Mouse (Mus musculus) kidney, adult 18-20 months (tissue): ENCODE measurements at regions not wholly inside any gene's neighbourhood (a gene's known extent, or its start where the extent isn't known, plus 50 kb on each side); places are given as distances from the start of the nearest gene placed in this dataset.

Experiments
- DNase-seq: peaks from one replicate; pipeline ENCODE4 v3.0.0; 2021

DNA sequence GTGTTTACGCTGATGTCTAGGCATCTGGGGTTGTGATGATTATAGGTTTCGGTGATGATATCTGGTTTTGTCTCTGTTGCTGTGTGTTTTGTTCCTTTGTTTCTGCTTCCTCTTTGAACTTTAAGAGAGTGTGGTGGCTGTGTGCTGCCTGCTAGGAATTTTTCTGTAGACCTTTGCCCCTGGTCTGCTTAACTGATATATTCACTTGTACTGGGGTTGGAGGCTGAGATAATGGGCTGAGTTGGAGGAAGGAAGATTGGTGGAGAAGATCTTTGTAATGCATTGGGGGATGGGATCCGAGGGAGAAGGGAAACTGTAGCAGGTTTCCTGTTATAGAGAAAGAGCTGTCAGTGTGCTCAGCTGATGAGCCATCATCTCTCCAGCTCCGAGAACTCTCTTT is 55.8 kb downstream of the Mid1ip1 start:
- DNase-seq: no peak

DNA sequence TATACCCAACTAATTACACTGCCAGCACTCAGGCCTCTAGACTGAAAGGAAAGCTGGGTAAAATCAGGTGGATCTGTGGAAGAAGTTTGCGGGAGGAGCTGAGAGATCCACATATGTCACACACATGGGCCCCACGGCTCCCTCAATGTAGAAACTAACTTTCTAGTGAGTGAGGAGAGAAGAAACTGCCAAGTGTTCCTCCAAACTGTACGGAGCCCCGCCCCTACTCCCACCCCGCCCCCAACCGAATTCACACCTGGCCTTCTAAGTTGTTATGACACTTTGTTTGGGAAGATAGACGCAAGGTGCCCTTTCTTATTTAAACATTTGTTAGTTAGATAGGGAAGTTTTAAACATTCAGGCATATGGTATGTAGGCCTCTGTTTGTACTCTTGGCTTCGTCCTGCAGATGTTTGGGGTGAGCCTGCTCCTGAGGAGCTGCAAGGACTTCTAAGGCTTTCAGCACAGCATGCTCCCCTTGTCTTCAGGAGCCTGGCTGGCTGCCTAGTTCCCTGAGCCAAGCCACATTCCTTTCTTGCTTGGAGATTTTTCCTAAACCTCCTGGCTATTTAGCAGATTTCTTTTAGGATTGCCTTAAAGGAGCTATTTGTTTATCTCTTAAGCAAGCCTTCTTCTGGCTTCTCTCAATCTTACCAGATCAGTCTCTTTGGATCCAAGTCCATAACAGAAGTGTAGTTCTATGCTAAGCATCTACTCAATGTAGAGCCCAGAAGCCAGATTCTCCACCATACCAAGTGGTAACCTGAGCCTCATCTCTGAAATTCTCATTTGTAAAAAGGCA is 61.1 kb downstream of the Mid1ip1 start:
- DNase-seq: peak; percentile 17

DNA sequence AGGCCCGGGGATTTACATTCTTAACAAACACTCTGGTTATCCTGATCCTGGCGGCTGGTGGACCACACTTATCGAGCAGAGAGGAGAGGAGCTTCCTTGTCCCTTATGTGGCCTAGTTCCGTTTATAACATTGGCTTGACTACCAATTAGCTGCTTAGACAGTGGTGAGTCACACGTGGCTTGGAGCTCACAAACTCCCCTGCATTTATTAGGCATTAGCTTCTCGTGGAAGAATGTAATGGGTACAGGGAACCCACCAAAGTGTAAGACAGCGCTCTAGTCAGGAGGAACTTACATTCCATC is 61.7 kb downstream of the Mid1ip1 start:
- DNase-seq: no peak

DNA sequence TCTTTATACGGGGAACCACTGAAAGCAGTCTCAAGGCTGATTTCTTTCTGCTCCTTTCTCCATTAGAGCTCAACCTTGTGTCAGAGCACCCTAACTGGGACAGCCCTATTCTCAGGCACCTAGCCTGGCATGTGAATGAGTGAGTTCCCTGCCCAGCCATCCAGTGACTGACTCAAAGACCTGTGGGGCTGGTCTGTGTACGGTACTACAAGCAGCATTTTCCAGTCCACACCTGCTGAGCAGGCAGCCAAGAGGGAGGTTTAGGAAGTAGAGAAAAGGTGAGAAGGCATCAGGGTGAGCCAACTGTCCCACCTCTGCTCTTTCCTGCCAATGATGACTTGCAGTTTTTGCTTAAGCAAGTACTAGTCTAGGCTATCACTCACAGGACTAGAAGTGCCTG is 63.2 kb downstream of the Mid1ip1 start:
- no peak for DNase-seq

DNA sequence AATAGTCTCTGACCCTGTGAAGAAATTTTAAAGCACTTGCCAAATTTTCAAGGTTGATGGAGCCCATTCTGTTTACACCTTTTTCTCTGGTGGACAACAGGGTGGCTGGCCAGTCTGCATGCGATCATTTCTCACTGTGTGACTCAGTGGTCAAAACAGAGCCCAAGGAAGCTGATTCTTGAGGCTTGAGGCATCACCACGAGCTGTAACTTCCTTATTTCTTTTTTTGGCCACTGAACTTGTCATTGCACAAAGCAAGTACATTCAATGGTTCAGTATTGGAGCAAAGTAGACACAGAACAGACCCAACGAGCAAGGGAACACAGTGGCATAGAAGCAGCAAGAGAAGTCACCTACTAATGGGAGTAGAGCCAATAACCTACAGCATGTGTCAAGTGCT is 71.5 kb downstream of the Mid1ip1 start:
- DNase-seq: no peak

DNA sequence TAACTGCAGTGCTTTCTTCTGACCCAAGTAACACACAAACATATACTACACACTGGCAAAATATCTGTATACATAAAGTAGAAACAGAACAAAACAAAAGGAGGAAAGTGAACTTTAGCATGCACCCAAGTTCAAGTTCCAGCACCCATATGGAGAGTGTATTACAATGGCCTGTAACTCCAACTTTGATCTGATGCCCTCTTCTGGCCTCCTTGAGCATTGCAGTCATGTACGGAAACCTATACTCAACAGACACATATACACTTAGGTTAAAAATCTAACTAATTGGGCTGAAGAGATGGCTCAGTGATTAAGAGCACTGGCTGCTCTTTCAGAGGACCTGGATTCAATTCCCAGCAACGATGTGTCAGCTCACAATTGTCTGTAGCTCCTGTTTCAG is 72.2 kb downstream of the Mid1ip1 start:
- DNase-seq: no peak

DNA sequence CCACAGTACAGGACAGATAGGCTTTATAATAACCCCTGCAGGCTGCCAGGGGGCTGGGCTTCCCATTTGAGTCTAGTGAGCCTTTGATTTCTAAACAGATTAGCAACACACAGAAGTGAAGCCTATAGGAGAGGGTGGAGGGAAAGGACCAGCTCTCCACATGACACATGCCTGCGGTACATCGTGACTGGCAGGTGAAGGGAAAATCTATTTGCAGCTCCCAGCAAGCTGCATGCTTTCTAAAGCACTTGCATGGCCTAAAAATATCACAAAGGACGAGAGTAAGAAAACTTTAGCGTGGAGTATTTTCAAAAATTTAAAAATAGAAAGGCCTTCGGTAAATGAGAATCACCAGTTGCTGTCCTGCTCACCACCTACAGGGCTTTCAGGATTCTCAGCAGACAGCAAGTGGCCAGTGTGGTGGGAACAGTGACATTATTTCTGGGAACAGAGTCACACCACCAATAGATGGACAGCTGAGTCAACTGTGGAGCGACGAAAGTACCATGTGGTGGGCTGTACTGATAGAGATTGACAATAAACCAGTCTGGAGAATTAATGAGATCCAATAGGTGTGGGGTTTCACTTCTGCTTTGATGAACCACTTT is 105.6 kb downstream of the Mid1ip1 start:
- DNase-seq: no peak

DNA sequence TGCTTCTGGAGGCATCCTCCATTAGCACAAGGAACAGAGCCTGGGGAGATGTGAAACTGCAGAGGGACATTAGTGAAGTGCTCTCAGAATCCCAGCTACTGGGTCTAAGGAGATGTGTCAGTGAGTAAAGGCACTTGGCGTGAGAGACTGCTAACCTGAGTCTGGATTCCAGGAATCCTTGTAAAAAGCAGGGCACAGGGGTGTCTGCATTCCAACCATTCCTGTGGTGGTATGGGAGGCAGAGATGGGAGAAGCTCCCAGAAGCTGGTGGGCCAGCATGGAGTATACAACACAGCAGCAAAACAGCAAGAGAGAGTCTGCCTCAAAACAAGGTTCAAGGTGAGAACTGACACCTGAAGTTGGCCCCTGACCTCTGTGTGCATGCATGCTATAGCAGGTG is 118.9 kb downstream of the Mid1ip1 start:
- no peak for DNase-seq

DNA sequence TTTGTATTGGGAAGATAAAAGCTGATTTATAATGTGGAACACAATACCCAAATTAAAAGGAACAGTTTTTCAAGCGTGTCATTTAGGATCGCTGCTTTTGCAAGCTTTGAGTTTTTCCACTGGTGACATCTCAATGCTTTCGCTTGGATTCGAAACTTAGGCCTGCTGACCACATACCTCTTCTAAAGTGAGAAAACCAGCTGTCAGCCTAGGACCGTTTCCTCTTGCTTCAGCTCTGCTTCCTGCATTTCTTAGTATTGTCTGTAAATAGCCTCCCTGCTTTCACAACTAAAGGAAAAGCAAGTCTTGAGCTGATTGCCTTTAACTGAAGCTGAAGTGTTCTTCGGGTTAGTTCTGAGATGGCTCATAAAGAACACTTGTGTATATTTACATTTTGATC is 142.3 kb downstream of the Mid1ip1 start:
- no peak for DNase-seq

DNA sequence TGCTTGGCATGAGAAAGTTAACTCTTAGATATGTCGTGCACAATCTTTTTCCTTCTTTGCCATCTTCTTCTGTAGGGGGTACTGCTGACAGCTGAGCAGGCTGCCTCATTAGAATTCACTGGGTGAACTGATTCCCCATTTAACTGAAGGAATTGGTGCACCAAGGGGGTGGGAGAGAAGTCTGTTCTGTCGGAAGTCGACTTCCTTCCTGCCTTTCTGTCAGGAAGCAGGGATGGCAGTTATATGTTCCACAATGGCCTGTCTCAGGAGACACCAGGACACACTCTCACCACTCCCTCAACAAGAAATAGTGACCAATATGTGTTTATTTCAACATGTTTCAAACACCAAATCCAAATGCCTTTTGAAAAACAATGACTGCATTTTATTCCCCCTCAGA is 142.9 kb downstream of the Mid1ip1 start:
- DNase-seq: no peak

DNA sequence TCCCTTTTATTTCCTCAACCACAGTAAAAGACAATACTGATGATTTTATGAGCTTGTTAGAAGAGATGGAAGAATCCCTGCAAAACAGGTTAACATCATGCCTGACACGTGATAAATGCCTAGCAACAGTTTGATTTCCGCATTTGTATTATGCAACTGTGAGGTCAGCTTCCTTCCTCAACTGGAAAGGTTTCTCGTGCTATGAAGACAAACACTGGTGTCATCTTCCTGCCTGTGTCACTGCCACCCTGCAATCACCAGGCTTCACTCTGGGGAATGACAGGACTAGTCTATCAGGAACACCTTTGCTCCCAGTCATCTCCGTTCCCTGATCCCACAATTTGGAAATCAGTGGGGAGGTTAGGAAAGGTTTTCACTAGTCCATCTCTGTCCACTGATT is 156.8 kb downstream of the Mid1ip1 start:
- DNase-seq: no peak

DNA sequence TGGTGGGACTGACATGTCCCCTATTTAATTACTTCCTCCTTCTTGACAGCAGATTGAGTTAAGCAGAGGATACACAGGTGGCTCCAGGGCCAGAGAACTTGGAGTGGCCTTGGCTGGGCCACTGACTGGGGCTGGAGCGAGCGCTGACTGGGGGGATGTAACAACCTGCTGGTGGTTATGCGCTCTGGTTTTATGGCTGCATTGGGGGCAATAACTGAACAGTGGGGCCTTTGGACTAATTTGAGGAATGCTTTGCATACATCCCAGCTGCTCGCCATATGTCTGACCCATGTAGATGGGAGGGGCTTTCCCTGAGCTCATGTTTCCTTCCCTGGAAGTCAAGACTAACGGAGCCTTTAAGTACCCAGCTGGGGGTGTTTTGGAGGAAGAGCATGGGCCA is 163.0 kb downstream of the Mid1ip1 start:
- DNase-seq: no peak

DNA sequence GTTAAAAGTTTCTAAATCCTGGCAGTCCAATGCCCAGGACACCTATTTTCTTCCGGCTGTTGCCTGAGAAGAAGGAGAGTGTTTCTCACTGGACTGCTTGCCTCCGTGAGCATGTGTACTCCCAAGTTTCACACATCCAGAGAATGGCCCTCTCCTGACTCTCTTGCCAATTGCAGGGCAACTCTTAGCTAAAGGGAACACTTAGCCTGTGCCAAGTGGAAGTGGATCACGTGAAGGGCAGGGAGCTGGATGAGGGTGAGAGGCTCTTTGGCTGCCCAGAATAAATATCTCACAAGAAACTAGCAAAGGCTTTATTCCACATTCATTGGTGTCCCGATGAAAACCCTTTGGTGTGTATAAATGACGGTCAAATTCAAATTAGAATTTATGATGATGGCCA is 164.1 kb downstream of the Mid1ip1 start:
- no peak for DNase-seq

DNA sequence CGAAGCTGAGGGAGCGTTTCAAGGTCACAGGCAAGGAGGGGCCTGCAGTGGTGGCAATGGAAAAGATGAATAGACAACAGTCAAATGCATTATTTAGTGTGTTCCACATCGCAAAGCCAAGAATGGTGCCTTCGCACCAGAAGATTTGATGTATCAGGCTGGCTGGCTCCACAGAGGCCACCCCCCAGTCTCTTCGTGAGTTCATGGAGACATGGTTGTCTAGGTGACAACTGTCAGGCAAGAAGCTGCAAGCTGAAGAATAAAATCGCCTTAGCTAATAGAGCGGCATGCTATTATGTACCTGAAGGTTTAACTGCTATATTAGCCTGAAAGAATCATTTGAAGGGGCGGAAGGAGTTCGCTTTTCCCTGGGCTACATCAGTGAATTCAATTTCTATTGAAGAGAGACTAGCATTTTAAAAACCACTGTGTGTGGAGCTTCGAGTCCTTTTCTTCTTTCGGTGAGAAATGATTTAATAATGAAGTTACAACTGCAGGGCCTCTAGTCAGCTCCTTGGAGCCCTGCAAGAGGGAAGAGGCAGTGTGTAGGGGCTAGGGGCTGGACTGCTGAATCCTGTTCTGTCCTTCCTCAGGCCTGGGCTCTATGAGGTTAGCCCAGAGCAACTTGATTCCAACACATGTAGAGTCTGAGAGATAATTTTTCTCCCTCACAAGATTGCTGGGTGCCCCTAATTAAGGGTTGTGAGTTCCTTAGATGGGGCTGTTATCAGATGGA is 169.1 kb downstream of the Mid1ip1 start:
- no peak for DNase-seq

DNA sequence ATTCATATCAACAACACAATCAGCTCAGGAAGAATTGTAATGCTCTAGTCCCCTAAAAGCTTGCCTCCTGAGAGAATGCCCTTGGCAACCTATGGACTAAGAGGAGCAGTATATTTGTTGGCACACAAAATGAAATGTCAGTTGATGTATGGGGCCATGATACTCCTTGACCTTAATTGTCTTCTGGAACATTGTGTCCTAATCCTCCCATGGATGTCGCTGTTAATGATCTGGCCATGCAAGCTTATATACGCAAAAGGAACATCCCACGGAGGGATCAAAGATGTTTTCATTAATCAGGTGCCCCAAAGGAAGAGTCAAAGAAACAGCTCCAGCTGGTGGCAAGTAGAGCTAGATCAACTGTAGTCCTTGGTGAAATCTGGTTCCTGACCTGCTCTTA is 178.0 kb downstream of the Mid1ip1 start:
- no peak for DNase-seq

DNA sequence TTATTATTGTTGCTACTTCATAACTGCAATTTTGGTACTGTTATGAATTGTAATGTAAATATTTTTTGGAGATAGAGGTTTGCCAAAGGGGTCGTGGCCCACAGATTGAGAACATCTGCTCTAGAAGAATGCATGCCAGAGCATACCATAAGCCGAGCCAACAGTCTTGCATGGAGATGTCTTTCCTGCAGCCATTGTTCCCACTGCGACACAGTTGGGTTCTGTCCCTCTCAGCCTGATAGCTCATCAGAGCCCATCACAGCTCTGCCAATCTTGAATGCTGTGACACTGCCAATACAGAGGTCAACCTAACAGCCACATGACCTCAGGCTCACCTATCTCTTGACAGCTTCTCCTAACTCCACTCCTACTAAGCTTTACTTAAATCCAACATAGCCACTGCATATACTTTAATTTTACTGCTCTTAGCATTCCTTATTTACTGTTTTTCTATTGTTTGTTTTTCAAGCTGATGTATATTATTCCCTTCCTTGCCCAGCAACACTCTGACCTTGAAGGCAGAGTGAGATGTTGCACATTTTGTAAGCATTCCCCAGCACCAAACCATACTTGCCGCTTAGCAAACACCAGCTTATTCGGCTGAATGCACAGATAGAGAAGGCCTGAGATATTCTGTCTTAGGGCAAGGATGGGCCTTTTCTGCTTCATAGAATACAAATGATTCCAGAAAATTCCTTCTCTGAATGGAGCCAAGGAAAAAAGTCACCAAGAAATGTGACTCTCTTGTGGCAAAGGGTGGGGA is 181.6 kb downstream of the Mid1ip1 start:
- DNase-seq: no peak

DNA sequence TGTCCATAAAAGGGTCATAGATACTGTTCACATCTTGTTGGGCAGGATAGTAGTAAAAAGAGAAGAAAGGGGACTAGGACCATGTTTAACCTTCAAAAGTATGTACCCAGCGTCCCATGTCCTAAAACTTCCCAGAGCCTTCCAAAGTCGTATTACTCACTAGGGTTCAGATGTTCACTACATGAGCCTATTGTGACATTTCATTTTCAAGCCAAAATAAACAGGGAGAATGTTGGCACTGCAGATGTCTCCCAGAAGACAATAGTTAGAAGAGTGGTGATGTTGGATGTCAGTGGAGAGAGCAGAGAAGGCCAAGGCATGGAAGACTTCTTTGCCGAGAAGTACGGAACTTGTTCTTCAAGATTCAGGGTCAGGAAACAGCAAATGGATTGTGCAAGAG is 187.9 kb downstream of the Mid1ip1 start:
- no peak for DNase-seq

DNA sequence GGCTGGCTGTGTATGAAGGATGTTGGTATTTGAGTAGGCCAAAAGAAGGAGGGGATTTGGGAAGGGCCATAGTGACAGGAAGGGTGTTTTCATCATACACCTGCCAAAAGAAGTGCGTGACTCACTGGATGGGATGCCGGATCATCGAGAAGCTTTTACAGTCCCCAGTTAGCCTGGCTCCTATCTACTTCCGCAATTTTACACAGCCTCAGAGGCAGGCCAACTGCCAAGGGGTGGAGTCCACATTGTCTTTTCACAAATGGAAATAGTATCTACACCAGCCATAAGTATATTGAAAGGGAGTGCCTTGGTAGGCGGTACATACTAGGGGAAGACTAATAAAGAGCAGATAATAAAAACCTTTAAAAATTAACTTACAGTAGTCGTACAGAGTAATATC is 189.3 kb downstream of the Mid1ip1 start:
- no peak for DNase-seq

DNA sequence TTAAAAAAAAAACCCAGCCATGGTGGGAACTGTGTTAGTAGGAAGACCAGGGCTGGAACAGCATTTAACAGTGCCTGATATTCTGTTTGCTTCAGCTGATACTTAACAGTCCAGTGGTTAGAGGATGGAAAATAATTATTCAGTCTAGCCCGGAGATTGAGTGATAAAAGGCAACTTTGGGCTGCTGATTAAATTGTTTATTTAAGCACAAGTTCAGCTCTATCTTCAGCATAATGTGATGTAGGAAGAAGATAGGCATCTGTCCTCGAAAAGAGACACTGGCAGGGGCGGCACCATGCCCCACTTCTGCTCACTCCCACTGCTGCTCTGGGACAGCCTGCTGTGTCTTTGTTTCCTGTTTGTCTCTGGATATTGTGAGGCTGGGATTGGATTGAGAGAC is 190.1 kb downstream of the Mid1ip1 start:
- no peak for DNase-seq

DNA sequence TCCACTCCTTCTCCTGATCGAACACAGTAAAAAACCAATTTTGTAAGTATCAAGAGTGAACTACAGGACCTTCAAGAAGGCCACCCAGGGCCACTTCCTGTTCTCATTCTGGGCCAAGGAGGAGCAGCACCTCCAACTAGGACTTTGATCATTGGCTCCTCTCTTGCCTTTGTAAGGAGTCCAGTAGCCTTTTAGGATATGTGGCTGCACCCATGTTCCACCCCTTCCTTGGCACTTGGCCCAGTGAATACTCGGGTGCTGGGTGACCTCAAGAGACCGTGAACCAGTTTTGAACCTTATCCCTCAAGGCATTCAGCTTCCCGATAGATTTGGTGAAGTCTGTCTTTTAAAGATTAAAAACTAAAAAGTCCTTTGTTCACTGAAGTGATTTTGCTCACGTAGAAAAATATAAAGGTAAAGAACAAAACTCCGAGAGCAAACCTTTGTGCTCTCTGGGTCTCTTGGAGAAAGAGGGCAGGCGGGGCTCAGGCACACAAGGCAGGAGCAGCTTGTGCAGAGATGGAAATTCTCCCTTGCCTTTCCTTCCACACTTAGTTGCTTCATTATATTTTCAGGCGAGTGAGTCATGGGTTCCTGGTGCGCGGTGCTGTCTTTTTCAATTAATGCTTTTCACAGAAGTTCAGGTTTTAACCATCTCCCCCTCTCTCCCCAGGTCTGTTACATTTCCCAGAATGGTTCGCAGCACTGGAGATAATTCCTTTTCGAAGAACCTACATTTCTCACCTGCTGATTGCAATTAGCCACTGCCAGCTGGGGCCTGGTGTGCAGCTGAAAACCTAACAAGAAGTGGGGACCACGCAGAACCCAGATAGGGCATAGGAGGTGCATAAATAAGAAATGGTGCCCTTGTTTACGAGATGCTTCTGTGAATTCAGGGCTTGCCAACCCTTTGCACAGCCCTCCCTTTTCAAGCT is 196.6 kb downstream of the Mid1ip1 start:
- DNase-seq: peak; percentile 24
